Mouse (Mus musculus) adrenal gland, postnatal 25 days (tissue): ENCODE measurements around the gene Iqch. TPM values are rescaled to one million over a fixed set of nuclear protein-coding genes. Genes with fewer than 3 reads are reported as not detected.
"Not testable (repeated sequence)": the region's sequence is repeated elsewhere in the genome, so short reads cannot be mapped to it uniquely, and the experiment has no call there.

ENCODE experiments used
- DNase-seq: peaks from one replicate; pipeline ENCODE4 v3.0.0; 2021; ENCODE audit warnings: mixed read lengths
- total RNA-seq: library from RNA; stranded (reverse); gene quantifications from 2 replicates; pipeline ENCODE4 v1.2.3, GENCODE M21; 2021

The Iqch gene
- total RNA-seq, 1 experiment from 2014 or later = 0.15 TPM

- no peak for DNase-seq
Observed at GRCm38 (mm10) chr9:63563436-63563835, 38.9 kb downstream of the Iqch start.

GRCm38 (mm10) chr9:63561931-63562330, 40.4 kb downstream of the Iqch start:
- no peak for DNase-seq

- no peak for DNase-seq
Observed at GRCm38 (mm10) chr9:63556933-63557332, 45.4 kb downstream of the Iqch start.

- no peak for DNase-seq
Observed at GRCm38 (mm10) chr9:63556316-63556715, 46.0 kb downstream of the Iqch start.

GRCm38 (mm10) chr9:63555460-63555990, 46.8 kb downstream of the Iqch start:
- peak; percentile 22 for DNase-seq

GRCm38 (mm10) chr9:63553628-63554027, 48.7 kb downstream of the Iqch start:
- DNase-seq = no peak

- not testable (repeated sequence) for DNase-seq
Observed at GRCm38 (mm10) chr9:63550701-63551100, 51.6 kb downstream of the Iqch start.

GRCm38 (mm10) chr9:63548966-63549365, 53.3 kb downstream of the Iqch start:
- no peak for DNase-seq

GRCm38 (mm10) chr9:63541926-63542325, 60.4 kb downstream of the Iqch start:
- no peak for DNase-seq

- DNase-seq = no peak
Observed at GRCm38 (mm10) chr9:63541301-63541700, 61.0 kb downstream of the Iqch start.

- no peak for DNase-seq
Observed at GRCm38 (mm10) chr9:63537489-63537888, 64.8 kb downstream of the Iqch start.

- DNase-seq = no peak
Observed at GRCm38 (mm10) chr9:63535042-63535441, 67.3 kb downstream of the Iqch start.

- no peak for DNase-seq
Observed at GRCm38 (mm10) chr9:63534371-63534780, 67.9 kb downstream of the Iqch start.

- no peak for DNase-seq
Observed at GRCm38 (mm10) chr9:63532966-63533711, 69.2 kb downstream of the Iqch start.

GRCm38 (mm10) chr9:63523937-63524253, 78.4 kb downstream of the Iqch start:
- no peak for DNase-seq

GRCm38 (mm10) chr9:63523251-63523936, 78.9 kb downstream of the Iqch start:
- DNase-seq = no peak

GRCm38 (mm10) chr9:63512851-63513250, 89.4 kb downstream of the Iqch start:
- DNase-seq = no peak

- DNase-seq = no peak
Observed at GRCm38 (mm10) chr9:63511034-63511433, 91.3 kb downstream of the Iqch start.

- DNase-seq = no peak
Observed at GRCm38 (mm10) chr9:63507110-63507509, 95.2 kb downstream of the Iqch start.

- DNase-seq = no peak
Observed at GRCm38 (mm10) chr9:63503890-63504289, 98.4 kb downstream of the Iqch start.

- no peak for DNase-seq
Observed at GRCm38 (mm10) chr9:63501516-63501915, 100.8 kb downstream of the Iqch start.

- no peak for DNase-seq
Observed at GRCm38 (mm10) chr9:63499912-63500311, 102.4 kb downstream of the Iqch start.

GRCm38 (mm10) chr9:63495786-63496185, 106.5 kb downstream of the Iqch start:
- DNase-seq = no peak

GRCm38 (mm10) chr9:63493746-63494145, 108.5 kb downstream of the Iqch start:
- DNase-seq = no peak
